Mouse (Mus musculus): ENCODE data around the gene Flnb. TPM values are rescaled to one million over a fixed set of nuclear protein-coding genes. Genes with fewer than 3 reads are reported as not detected.

The Flnb gene
- polyA plus RNA-seq, 1 experiment from 2014 or later = 11.2 TPM

GRCm38 (mm10) chr14:7881533-7881932, 63.8 kb downstream of the Flnb start:
- ATAC-seq (ENCODE audit: insufficient number of reproducible peaks, insufficient read depth, low FRiP score, low read depth) = no peak

DNA sequence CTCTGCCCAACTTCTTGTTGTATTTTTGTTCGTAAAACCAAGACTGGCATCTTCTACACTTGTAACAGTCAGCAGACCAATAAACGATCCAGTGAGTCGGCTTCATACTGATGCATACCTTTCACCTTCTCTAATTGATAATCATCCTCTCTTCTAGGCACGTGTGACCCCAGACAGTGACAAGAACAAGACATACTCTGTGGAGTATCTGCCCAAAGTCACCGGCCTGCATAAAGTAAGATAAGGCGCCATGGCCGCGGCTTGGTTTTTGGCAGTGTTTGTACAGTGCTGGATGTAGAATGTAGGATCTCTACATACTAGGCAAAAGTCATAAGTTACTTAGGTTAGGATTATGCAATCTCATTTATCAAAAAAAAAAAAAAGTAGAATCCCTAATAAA, 64.3 kb downstream of the Flnb start:
- no peaks in the 10 kb centered on the region; a peak in 1 of 4 replicates for H3K4me1 ChIP-seq (ENCODE audit: control insufficient read depth in 2 of 2, insufficient read depth in 2 of 2, low read length in 2 of 2)
- H3K4me3 ChIP-seq (ENCODE audit: control insufficient read depth in 1 of 2, insufficient read depth in 1 of 2, low read depth in 1 of 2, low read length in 2 of 2) = no peak overlapping the region
- no peaks in the 10 kb centered on the region for H3K9me3 ChIP-seq (ENCODE audit: control insufficient read depth, low read length)
- H3K27ac ChIP-seq (replicated peaks in 1 of 2; ENCODE audit: control insufficient read depth in 1 of 2, insufficient read depth in 1 of 2, low read depth in 2 of 2, low read length in 2 of 2) = no peak overlapping the region
- H3K27me3 ChIP-seq (ENCODE audit: control insufficient read depth, insufficient read depth, low read length) = no peaks in the 10 kb centered on the region
- no peak for ATAC-seq (ENCODE audit: insufficient number of reproducible peaks, insufficient read depth, low FRiP score, low read depth)
- H3K4me2 ChIP-seq (ENCODE audit: low read length) = no peak overlapping the region
- no peak overlapping the region for H3K9ac ChIP-seq (ENCODE audit: low read length)
- H3K36me3 ChIP-seq (ENCODE audit: control insufficient read depth, insufficient read depth, low read length) = peaks cover 38% of the 10 kb centered on the region
- WGBS = 59% methylated on average over 8 of the region's 8 CpGs

More at GRCm38 (mm10) chr14:7881533-7881932, 63.8 kb downstream of the Flnb start:
- Histone ChIP-seq H3K27me3 (ENCODE audit: control insufficient read depth, insufficient read depth, low read length) (no peaks in the 10 kb centered on the region), H3K4me3 (ENCODE audit: control insufficient read depth in 1 of 2, insufficient read depth in 1 of 2, low read depth in 1 of 2, low read length in 2 of 2) (no peak overlapping the region), H3K27ac (replicated peaks in 1 of 2; ENCODE audit: control insufficient read depth in 1 of 2, insufficient read depth in 1 of 2, low read depth in 2 of 2, low read length in 2 of 2) (no peak overlapping the region), H3K4me2 (ENCODE audit: low read length) (no peak overlapping the region), H3K36me3 (ENCODE audit: control insufficient read depth, insufficient read depth, low read length) (peaks cover 37% of the 10 kb centered on the region), H3K9me3 (ENCODE audit: control insufficient read depth, low read length) (no peaks in the 10 kb centered on the region), H3K4me1 (ENCODE audit: control insufficient read depth in 2 of 2, insufficient read depth in 2 of 2, low read length in 2 of 2) (no peaks in the 10 kb centered on the region), H3K9ac (ENCODE audit: low read length) (no peak overlapping the region)
- 88% methylated on average over 11 of the region's 11 CpGs for WGBS

- H3K36me3 ChIP-seq (ENCODE audit: control insufficient read depth, insufficient read depth, low read length) = peaks cover 45% of the 10 kb centered on the region
- no peak overlapping the region for H3K9ac ChIP-seq (ENCODE audit: low read length)
- ATAC-seq (ENCODE audit: insufficient number of reproducible peaks, insufficient read depth, low FRiP score, low read depth) = no peak
- no peak overlapping the region for H3K27ac ChIP-seq (replicated peaks in 1 of 2; ENCODE audit: control insufficient read depth in 1 of 2, insufficient read depth in 1 of 2, low read depth in 2 of 2, low read length in 2 of 2)
- no peaks in the 10 kb centered on the region for H3K27me3 ChIP-seq (ENCODE audit: control insufficient read depth, insufficient read depth, low read length)
- no peak overlapping the region for H3K4me3 ChIP-seq (ENCODE audit: control insufficient read depth in 1 of 2, insufficient read depth in 1 of 2, low read depth in 1 of 2, low read length in 2 of 2)
- no peaks in the 10 kb centered on the region for H3K9me3 ChIP-seq (ENCODE audit: control insufficient read depth, low read length)
- peaks cover 0 to 2% of the 10 kb centered on the region in 2 experiments; a peak in 1 of 4 replicates for H3K4me1 ChIP-seq (ENCODE audit: control insufficient read depth in 2 of 2, insufficient read depth in 2 of 2, low read length in 2 of 2)
- no peak overlapping the region for H3K4me2 ChIP-seq (ENCODE audit: low read length)
- WGBS = 75% methylated on average over 1 of the region's 1 CpGs
Observed at GRCm38 (mm10) chr14:7884158-7884557, 66.4 kb downstream of the Flnb start.

DNA sequence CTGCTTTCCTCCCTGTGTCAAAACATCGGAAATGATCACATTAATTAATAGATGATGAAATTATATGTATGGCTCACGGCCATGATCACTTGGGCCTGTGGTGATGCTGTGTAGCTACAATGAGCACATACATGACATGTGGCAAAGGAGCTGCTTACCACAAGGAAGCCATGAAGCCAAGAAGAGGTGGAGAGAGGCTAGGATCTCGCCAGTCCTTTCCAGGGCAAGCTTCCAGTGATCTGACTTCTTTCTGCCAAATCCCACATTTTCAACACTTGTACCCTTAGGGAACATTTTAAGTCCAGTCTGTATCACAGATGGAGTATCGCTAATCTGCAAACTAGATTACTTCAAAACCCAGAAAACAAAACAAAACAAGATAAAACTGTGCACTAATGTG, 67.1 kb downstream of the Flnb start:
- Histone ChIP-seq H3K4me1 (ENCODE audit: control insufficient read depth in 2 of 2, insufficient read depth in 2 of 2, low read length in 2 of 2) (peaks cover 0 to 2% of the 10 kb centered on the region in 2 experiments; a peak in 1 of 4 replicates), H3K4me3 (ENCODE audit: control insufficient read depth in 1 of 2, insufficient read depth in 1 of 2, low read depth in 1 of 2, low read length in 2 of 2) (no peak overlapping the region), H3K9me3 (ENCODE audit: control insufficient read depth, low read length) (no peaks in the 10 kb centered on the region), H3K36me3 (ENCODE audit: control insufficient read depth, insufficient read depth, low read length) (peaks cover 49% of the 10 kb centered on the region), H3K4me2 (ENCODE audit: low read length) (no peak overlapping the region), H3K27ac (replicated peaks in 1 of 2; ENCODE audit: control insufficient read depth in 1 of 2, insufficient read depth in 1 of 2, low read depth in 2 of 2, low read length in 2 of 2) (no peak overlapping the region), H3K9ac (ENCODE audit: low read length) (no peak overlapping the region), H3K27me3 (ENCODE audit: control insufficient read depth, insufficient read depth, low read length) (no peaks in the 10 kb centered on the region)
- ATAC-seq (ENCODE audit: insufficient number of reproducible peaks, insufficient read depth, low FRiP score, low read depth) = no peak
- 89% methylated on average over 4 of the region's 4 CpGs for WGBS

- no peak overlapping the region for H3K4me3 ChIP-seq (ENCODE audit: control insufficient read depth in 1 of 2, insufficient read depth in 1 of 2, low read depth in 1 of 2, low read length in 2 of 2)
- no peaks in the 10 kb centered on the region for H3K9me3 ChIP-seq (ENCODE audit: control insufficient read depth, low read length)
- H3K27ac ChIP-seq (replicated peaks in 1 of 2; ENCODE audit: control insufficient read depth in 1 of 2, insufficient read depth in 1 of 2, low read depth in 2 of 2, low read length in 2 of 2) = no peak overlapping the region
- WGBS = 86% methylated on average over 9 of the region's 9 CpGs
- H3K4me1 ChIP-seq (ENCODE audit: control insufficient read depth in 2 of 2, insufficient read depth in 2 of 2, low read length in 2 of 2) = peaks cover 0 to 2% of the 10 kb centered on the region in 2 experiments; a peak in 1 of 4 replicates
- ATAC-seq (ENCODE audit: insufficient number of reproducible peaks, insufficient read depth, low FRiP score, low read depth) = no peak
- H3K36me3 ChIP-seq (ENCODE audit: control insufficient read depth, insufficient read depth, low read length) = peaks cover 53% of the 10 kb centered on the region
- no peak overlapping the region for H3K9ac ChIP-seq (ENCODE audit: low read length)
- H3K4me2 ChIP-seq (ENCODE audit: low read length) = no peak overlapping the region
- H3K27me3 ChIP-seq (ENCODE audit: control insufficient read depth, insufficient read depth, low read length) = no peaks in the 10 kb centered on the region
Observed at GRCm38 (mm10) chr14:7885540-7885939, 67.8 kb downstream of the Flnb start.

DNA sequence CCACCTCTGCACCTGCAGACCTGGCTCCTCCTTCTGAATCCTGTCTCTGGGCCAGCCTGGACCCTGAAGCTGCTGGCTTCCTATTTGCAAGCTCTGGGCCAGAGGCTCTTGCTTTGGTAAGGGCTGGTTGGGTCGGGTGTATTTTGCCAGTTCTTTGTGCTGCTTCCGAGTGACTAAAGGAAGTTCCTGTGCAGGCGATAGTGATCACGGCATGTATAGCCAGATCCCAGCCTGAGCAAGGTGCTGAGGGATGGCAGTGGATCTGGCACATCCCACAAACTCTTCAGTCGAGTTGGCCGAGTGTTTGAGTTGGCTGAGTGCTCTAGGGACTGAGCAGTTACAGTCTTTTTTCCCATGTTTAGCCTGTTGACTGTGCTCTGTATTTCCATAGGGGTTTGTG, 68.3 kb downstream of the Flnb start:
- H3K27me3 ChIP-seq (ENCODE audit: control insufficient read depth, insufficient read depth, low read length) = no peaks in the 10 kb centered on the region
- no peaks in the 10 kb centered on the region for H3K9me3 ChIP-seq (ENCODE audit: control insufficient read depth, low read length)
- no peak overlapping the region for H3K9ac ChIP-seq (ENCODE audit: low read length)
- peaks cover 58% of the 10 kb centered on the region for H3K36me3 ChIP-seq (ENCODE audit: control insufficient read depth, insufficient read depth, low read length)
- H3K4me2 ChIP-seq (ENCODE audit: low read length) = no peak overlapping the region
- H3K4me1 ChIP-seq (ENCODE audit: control insufficient read depth in 2 of 2, insufficient read depth in 2 of 2, low read length in 2 of 2) = peaks cover 0 to 2% of the 10 kb centered on the region in 2 experiments; a peak in 1 of 4 replicates
- WGBS = 82% methylated on average over 6 of the region's 6 CpGs
- H3K4me3 ChIP-seq (ENCODE audit: control insufficient read depth in 1 of 2, insufficient read depth in 1 of 2, low read depth in 1 of 2, low read length in 2 of 2) = no peak overlapping the region
- no peak overlapping the region for H3K27ac ChIP-seq (replicated peaks in 1 of 2; ENCODE audit: control insufficient read depth in 1 of 2, insufficient read depth in 1 of 2, low read depth in 2 of 2, low read length in 2 of 2)
- ATAC-seq (ENCODE audit: insufficient number of reproducible peaks, insufficient read depth, low FRiP score, low read depth) = no peak

DNA sequence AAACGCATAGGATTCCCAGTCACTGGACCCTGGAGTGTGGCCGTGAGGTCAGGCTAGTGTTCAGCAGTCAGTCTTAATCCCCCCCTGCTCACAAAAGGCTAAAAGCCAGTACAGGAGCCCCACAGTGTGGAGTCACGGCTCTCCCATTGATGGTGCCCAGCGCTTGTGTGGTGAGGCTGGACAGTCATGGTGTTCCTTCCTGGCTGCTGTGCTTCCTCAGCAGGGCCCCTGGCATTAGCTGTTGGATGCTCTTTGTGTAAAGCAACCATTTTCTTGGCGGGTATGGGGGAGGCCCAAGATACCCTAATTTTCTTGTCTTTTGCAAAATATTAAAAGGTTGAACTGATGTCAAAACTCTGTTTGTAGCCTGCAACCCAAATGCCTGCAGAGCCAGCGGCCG, 69.4 kb downstream of the Flnb start:
- Histone ChIP-seq H3K36me3 (ENCODE audit: control insufficient read depth, insufficient read depth, low read length) (peaks cover 57% of the 10 kb centered on the region), H3K9me3 (ENCODE audit: control insufficient read depth, low read length) (no peaks in the 10 kb centered on the region), H3K27ac (replicated peaks in 1 of 2; ENCODE audit: control insufficient read depth in 1 of 2, insufficient read depth in 1 of 2, low read depth in 2 of 2, low read length in 2 of 2) (no peak overlapping the region), H3K4me1 (ENCODE audit: control insufficient read depth in 2 of 2, insufficient read depth in 2 of 2, low read length in 2 of 2) (peaks cover 0 to 2% of the 10 kb centered on the region in 2 experiments; a peak in 1 of 4 replicates), H3K4me2 (ENCODE audit: low read length) (no peak overlapping the region), H3K4me3 (ENCODE audit: control insufficient read depth in 1 of 2, insufficient read depth in 1 of 2, low read depth in 1 of 2, low read length in 2 of 2) (no peak overlapping the region), H3K27me3 (ENCODE audit: control insufficient read depth, insufficient read depth, low read length) (no peaks in the 10 kb centered on the region), H3K9ac (ENCODE audit: low read length) (no peak overlapping the region)
- 82% methylated on average over 7 of the region's 7 CpGs for WGBS
- no peak for ATAC-seq (ENCODE audit: insufficient number of reproducible peaks, insufficient read depth, low FRiP score, low read depth)

DNA sequence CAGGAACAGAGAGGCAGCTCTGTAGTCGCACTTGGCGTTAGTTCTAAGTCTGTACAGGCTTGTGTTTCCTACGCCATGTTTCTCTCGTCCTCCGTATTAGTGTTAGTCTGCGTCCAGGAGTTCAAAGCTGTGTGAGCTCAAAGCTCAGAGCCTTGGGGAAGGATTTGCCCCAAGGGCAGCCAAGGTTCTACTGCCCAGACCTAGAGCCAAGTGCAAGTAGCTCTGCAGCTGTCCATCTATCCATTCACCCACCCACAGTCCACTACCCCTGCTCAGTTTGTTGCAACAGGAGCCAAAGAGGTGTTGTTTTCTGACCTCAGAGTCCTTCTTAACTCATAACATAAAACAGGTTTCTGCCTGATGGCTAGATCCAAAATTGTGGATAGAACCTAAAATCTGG, 70.5 kb downstream of the Flnb start:
- peaks cover 65% of the 10 kb centered on the region for H3K36me3 ChIP-seq (ENCODE audit: control insufficient read depth, insufficient read depth, low read length)

More for the DNA sequence above, 70.5 kb downstream of the Flnb start:
- H3K9ac ChIP-seq (ENCODE audit: low read length) = no peak overlapping the region
- H3K4me2 ChIP-seq (ENCODE audit: low read length) = no peak overlapping the region
- H3K4me1 ChIP-seq (ENCODE audit: control insufficient read depth in 2 of 2, insufficient read depth in 2 of 2, low read length in 2 of 2) = peaks cover 0 to 2% of the 10 kb centered on the region in 2 experiments; a peak in 1 of 4 replicates
- 82% methylated on average over 6 of the region's 6 CpGs for WGBS
- no peaks in the 10 kb centered on the region for H3K9me3 ChIP-seq (ENCODE audit: control insufficient read depth, low read length)
- no peak overlapping the region for H3K4me3 ChIP-seq (ENCODE audit: control insufficient read depth in 1 of 2, insufficient read depth in 1 of 2, low read depth in 1 of 2, low read length in 2 of 2)
- ATAC-seq (ENCODE audit: insufficient number of reproducible peaks, insufficient read depth, low FRiP score, low read depth) = no peak
- no peak overlapping the region for H3K27ac ChIP-seq (replicated peaks in 1 of 2; ENCODE audit: control insufficient read depth in 1 of 2, insufficient read depth in 1 of 2, low read depth in 2 of 2, low read length in 2 of 2)
- no peaks in the 10 kb centered on the region for H3K27me3 ChIP-seq (ENCODE audit: control insufficient read depth, insufficient read depth, low read length)
